25 mouse cellular contexts compared by ENCODE assay signal in the genomic region with DNA sequence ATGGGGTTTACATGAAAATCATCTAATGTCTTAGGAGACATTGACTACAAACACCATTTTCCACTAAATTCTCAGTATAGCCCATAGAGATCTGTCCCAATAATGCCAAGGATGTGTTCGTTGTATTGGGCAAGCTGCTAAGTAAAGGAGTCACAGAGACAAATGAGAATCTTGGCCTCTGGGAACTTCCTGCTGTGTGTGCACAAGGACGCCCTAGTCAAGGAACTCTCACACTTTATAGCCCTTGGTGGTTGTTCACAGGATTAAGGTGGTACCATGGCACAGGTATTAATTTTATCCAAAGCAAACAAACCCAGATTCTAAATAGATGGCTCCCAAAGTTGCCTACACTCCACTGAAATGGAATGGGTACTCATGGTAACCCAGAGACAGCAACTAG.
A peak's percentile ranks its signal among the peaks of the same experiment; 100 is the strongest.
DNase-seq lines count a peak whose midpoint lies in the region; ATAC-seq lines count a peak whose summit lies in the region.
"Had no signal": no experiment of that assay in that cellular context is flagged by ENCODE, and none has a peak within 500 bp of the region (broad histone marks: within the 10 kb centered on the region; RNA-seq: fewer than 3 reads in every experiment).

No protein-coding gene starts in this region.

- intact Hi-C loops in heart, postnatal 25 days (cut with DNase I), result no loop called here

- H3K27ac ChIP-seq in lung, embryonic 16.5 days (ENCODE audit: low read length), result peak overlapping the region; percentile 37; the same call in 1 of the 2 replicates
- no peak overlapping the region for H3K27ac ChIP-seq in midbrain, embryonic 11.5 days (ENCODE audit: low read depth, low read length)
- H3K27ac ChIP-seq in midbrain, embryonic 14.5 days (replicated peaks; ENCODE audit: low read depth, low read length), result no peak overlapping the region
- H3K27ac ChIP-seq: embryonic facial prominence, embryonic 13.5 days; embryonic facial prominence, embryonic 15.5 days; forebrain, embryonic 10.5 days; forebrain, embryonic 12.5 days had no signal

- ATAC-seq in lung, embryonic 16.5 days (ENCODE audit: low read depth), result no peak
- no peak for ATAC-seq in midbrain, embryonic 11.5 days (ENCODE audit: low FRiP score)
- no peak for ATAC-seq in midbrain, embryonic 14.5 days (ENCODE audit: low FRiP score, low TSS enrichment)
- ATAC-seq: activated CD4-positive, CD25-positive, alpha-beta regulatory T cell, adult 4 months; CD4-positive, CD25-positive, alpha-beta regulatory T cell, adult 4 months; forebrain, embryonic 14.5 days; forebrain, embryonic 16.5 days; Patski had no signal

- no peaks in the 10 kb centered on the region for H3K27me3 ChIP-seq in lung, embryonic 16.5 days (ENCODE audit: control insufficient read depth, insufficient read depth, low read depth, low read length)
- no peaks in the 10 kb centered on the region for H3K27me3 ChIP-seq in midbrain, embryonic 11.5 days (ENCODE audit: control insufficient read depth, insufficient read depth, low read length)
- no peaks in the 10 kb centered on the region for H3K27me3 ChIP-seq in midbrain, embryonic 14.5 days (ENCODE audit: control insufficient read depth, insufficient read depth, low read length)
- H3K27me3 ChIP-seq: embryonic facial prominence, embryonic 13.5 days; embryonic facial prominence, embryonic 15.5 days; forebrain, embryonic 12.5 days had no signal

- H3K9ac ChIP-seq in lung, embryonic 16.5 days (ENCODE audit: low read length), result no peak overlapping the region
- H3K9ac ChIP-seq in midbrain, embryonic 11.5 days (ENCODE audit: low read length), result no peak overlapping the region
- H3K9ac ChIP-seq in midbrain, embryonic 14.5 days (replicated peaks; ENCODE audit: low read length), result no peak overlapping the region
- H3K9ac ChIP-seq: embryonic facial prominence, embryonic 13.5 days; embryonic facial prominence, embryonic 15.5 days; forebrain, embryonic 12.5 days had no signal

- DNase-seq in heart, adult 11 months, result peak; percentile 60
- DNase-seq in heart, postnatal 25 days (ENCODE audit: low spot score), result no peak
- no peak for DNase-seq in lung, postnatal 36 days
- peak; percentile 72 for DNase-seq in midbrain, embryonic 11.5 days (ENCODE audit: low spot score, missing footprints)
- no peak for DNase-seq in midbrain, embryonic 14.5 days
- DNase-seq: adrenal gland, adult 8-10 months; adrenal gland, postnatal 14 days; adrenal gland, postnatal 36 days; cerebellum, adult 11-12 months; cerebellum, adult 2 months; cerebellum, adult 9-10 months; cerebellum, postnatal 10 days; cerebellum, postnatal 25 days had no signal

- no peaks in the 10 kb centered on the region for H3K36me3 ChIP-seq in lung, embryonic 16.5 days (ENCODE audit: control insufficient read depth, insufficient read depth, low read length)
- no peaks in the 10 kb centered on the region for H3K36me3 ChIP-seq in midbrain, embryonic 11.5 days (ENCODE audit: control insufficient read depth, insufficient read depth, low read length)
- no peaks in the 10 kb centered on the region for H3K36me3 ChIP-seq in midbrain, embryonic 14.5 days (ENCODE audit: control insufficient read depth, insufficient read depth, low read length)
- H3K36me3 ChIP-seq: embryonic facial prominence, embryonic 13.5 days; embryonic facial prominence, embryonic 15.5 days; forebrain, embryonic 10.5 days; forebrain, embryonic 12.5 days; G1E had no signal

- no peaks in the 10 kb centered on the region for H3K9me3 ChIP-seq in lung, embryonic 16.5 days (ENCODE audit: control insufficient read depth, low read length)
- H3K9me3 ChIP-seq in midbrain, embryonic 11.5 days (ENCODE audit: control insufficient read depth, low read length), result no peaks in the 10 kb centered on the region
- H3K9me3 ChIP-seq in midbrain, embryonic 14.5 days (ENCODE audit: control insufficient read depth, low read length), result no peaks in the 10 kb centered on the region
- H3K9me3 ChIP-seq: embryonic facial prominence, embryonic 13.5 days; embryonic facial prominence, embryonic 15.5 days; forebrain, embryonic 10.5 days; forebrain, embryonic 12.5 days; G1E had no signal

- no peak overlapping the region for H3K4me3 ChIP-seq in lung, embryonic 16.5 days (ENCODE audit: low read length)
- no peak overlapping the region for H3K4me3 ChIP-seq in midbrain, embryonic 11.5 days (ENCODE audit: low read depth, low read length)
- H3K4me3 ChIP-seq in midbrain, embryonic 14.5 days (replicated peaks; ENCODE audit: low read depth, low read length), result no peak overlapping the region
- H3K4me3 ChIP-seq: embryonic facial prominence, embryonic 13.5 days; embryonic facial prominence, embryonic 15.5 days; erythroblast, embryonic 14.5 days; forebrain, embryonic 10.5 days; forebrain, embryonic 12.5 days had no signal

- H3K4me1 ChIP-seq in lung, embryonic 16.5 days (replicated peaks; ENCODE audit: control insufficient read depth, insufficient read depth, low read length), result peaks cover 6% of the 10 kb centered on the region; the same call in 1 of the 2 replicates
- H3K4me1 ChIP-seq in midbrain, embryonic 11.5 days (ENCODE audit: control insufficient read depth, insufficient read depth, low read length), result no peaks in the 10 kb centered on the region; the same call in 1 of the 2 replicates
- peaks cover 4% of the 10 kb centered on the region; the same call in 1 of the 2 replicates for H3K4me1 ChIP-seq in midbrain, embryonic 14.5 days (ENCODE audit: control insufficient read depth, insufficient read depth, low read length)

- no peak overlapping the region for H3K4me2 ChIP-seq in lung, embryonic 16.5 days (ENCODE audit: low read depth, low read length)
- no peak overlapping the region for H3K4me2 ChIP-seq in midbrain, embryonic 11.5 days
- no peak overlapping the region for H3K4me2 ChIP-seq in midbrain, embryonic 14.5 days (ENCODE audit: low read length)
- H3K4me2 ChIP-seq: embryonic facial prominence, embryonic 13.5 days; embryonic facial prominence, embryonic 15.5 days; forebrain, embryonic 12.5 days had no signal

- WGBS in lung, embryonic 16.5 days, result 57% methylated on average over 2 of the region's 2 CpGs
- WGBS in midbrain, embryonic 11.5 days, result 70% methylated on average over 2 of the region's 2 CpGs
- WGBS in midbrain, embryonic 14.5 days, result 85% methylated on average over 2 of the region's 2 CpGs

Comparison
In these comparisons a context has a peak if more than half of its experiments do, and no peak if none do; other contexts are left out.
1. DNase-seq: peak in heart, adult 11 months (single experiment) and midbrain, embryonic 11.5 days (single experiment); none in heart, postnatal 25 days (single experiment), lung, postnatal 36 days (single experiment) and midbrain, embryonic 14.5 days (single experiment).